Mouse (Mus musculus): ENCODE data around the gene Palb2.

The Palb2 gene

GRCm38 (mm10) chr7:122132497-122133337, at the start of gene Palb2, which contains the start of gene Dctn5:
Gene Palb2 (minus strand): TSS chr7:122132985.
Gene Dctn5 (plus strand): TSS chr7:122133041.
- DNase-seq (ENCODE audit: low read depth): peak; percentile 98

GRCm38 (mm10) chr7:122180720-122181119, 47.9 kb upstream of the Palb2 start:
- DNase-seq (ENCODE audit: low read depth): no peak

GRCm38 (mm10) chr7:122171613-122172012, 38.8 kb upstream of the Palb2 start:
- DNase-seq (ENCODE audit: low read depth): no peak

GRCm38 (mm10) chr7:122170705-122171104, 37.9 kb upstream of the Palb2 start:
- no peak for DNase-seq (ENCODE audit: low read depth)

GRCm38 (mm10) chr7:122167203-122167602, 34.4 kb upstream of the Palb2 start:
- no peak for DNase-seq (ENCODE audit: low read depth)

GRCm38 (mm10) chr7:122163766-122164165, 31.0 kb upstream of the Palb2 start:
- DNase-seq (ENCODE audit: low read depth): no peak

- DNase-seq (ENCODE audit: low read depth): no peak
Measured at GRCm38 (mm10) chr7:122160037-122160436, 27.3 kb upstream of the Palb2 start.

GRCm38 (mm10) chr7:122158915-122159902, 26.4 kb upstream of the Palb2 start, which contains the start of gene Plk1:
Gene Plk1 (plus strand): TSS chr7:122159439.
- DNase-seq (ENCODE audit: low read depth): peak; percentile 69

GRCm38 (mm10) chr7:122158488-122158887, 25.7 kb upstream of the Palb2 start:
- DNase-seq (ENCODE audit: low read depth): peak; percentile 9

GRCm38 (mm10) chr7:122152473-122152872, 19.7 kb upstream of the Palb2 start:
- DNase-seq (ENCODE audit: low read depth): no peak

GRCm38 (mm10) chr7:122140991-122141390, 8.2 kb upstream of the Palb2 start:
- DNase-seq (ENCODE audit: low read depth): no peak

GRCm38 (mm10) chr7:122138190-122138589, 5.4 kb upstream of the Palb2 start:
- no peak for DNase-seq (ENCODE audit: low read depth)

GRCm38 (mm10) chr7:122137071-122137470, 4.3 kb upstream of the Palb2 start:
- no peak for DNase-seq (ENCODE audit: low read depth)

GRCm38 (mm10) chr7:122135070-122135469, 2.3 kb upstream of the Palb2 start:
- peak; percentile 61 for DNase-seq (ENCODE audit: low read depth)

GRCm38 (mm10) chr7:122133338-122133625, 497 bp upstream of the Palb2 start:
- DNase-seq (ENCODE audit: low read depth): no peak

- peak; percentile 12 for DNase-seq (ENCODE audit: low read depth)
Measured at GRCm38 (mm10) chr7:122131834-122132233, 951 bp downstream of the Palb2 start.

- no peak for DNase-seq (ENCODE audit: low read depth)
Measured at GRCm38 (mm10) chr7:122126946-122127345, 5.8 kb downstream of the Palb2 start.

GRCm38 (mm10) chr7:122125636-122126035, 7.1 kb downstream of the Palb2 start:
- no peak for DNase-seq (ENCODE audit: low read depth)

GRCm38 (mm10) chr7:122123518-122123917, 9.3 kb downstream of the Palb2 start:
- DNase-seq (ENCODE audit: low read depth): no peak

- DNase-seq (ENCODE audit: low read depth): no peak
Measured at GRCm38 (mm10) chr7:122108206-122108605, 24.6 kb downstream of the Palb2 start.

- peak; percentile 90 for DNase-seq (ENCODE audit: low read depth)
Measured at GRCm38 (mm10) chr7:122101747-122102244, 31.0 kb downstream of the Palb2 start, which contains the start of gene Ndufab1. Gene Ndufab1 (minus strand): TSS chr7:122101886.

- peak; percentile 46 for DNase-seq (ENCODE audit: low read depth)
Measured at GRCm38 (mm10) chr7:122101014-122101746, 31.6 kb downstream of the Palb2 start.
